Mouse (Mus musculus): Measurements from ENCODE around the gene Micall2. TPM values are rescaled to one million over a fixed set of nuclear protein-coding genes. Genes with fewer than 3 reads are reported as not detected.

Gene Micall2
- polyA plus RNA-seq, 1 experiment from 2014 or later: 5.7 TPM

GRCm38 (mm10) chr5:139734016-139734415, 2.1 kb downstream of the Micall2 start:
- Histone ChIP-seq H3K27ac (ENCODE audit: low read length) (no peak overlapping the region), H3K9me3 (ENCODE audit: control insufficient read depth, low read length) (no peaks in the 10 kb centered on the region), H3K36me3 (ENCODE audit: control insufficient read depth, insufficient read depth) (no peaks in the 10 kb centered on the region), H3K27me3 (replicated peaks; ENCODE audit: control insufficient read depth, insufficient read depth, low read length) (no peaks in the 10 kb centered on the region; the same call in 1 of the 2 replicates), H3K4me2 (ENCODE audit: low read length) (no peak overlapping the region), H3K9ac (replicated peaks; ENCODE audit: low read depth, low read length) (no peak overlapping the region), H3K4me3 (replicated peaks; ENCODE audit: low read length) (no peak overlapping the region), H3K4me1 (replicated peaks; ENCODE audit: control insufficient read depth, insufficient read depth, low read length) (peaks cover 17% of the 10 kb centered on the region)
- ATAC-seq: no peak
- whole genome bisulfite sequencing: 88% methylated on average over 3 of the region's 3 CpGs

- 70% methylated on average over 11 of the region's 11 CpGs for WGBS
- H3K4me2 ChIP-seq (ENCODE audit: low read length): no peak overlapping the region
- H3K9me3 ChIP-seq (ENCODE audit: control insufficient read depth, low read length): no peaks in the 10 kb centered on the region
- no peak for ATAC-seq
- no peaks in the 10 kb centered on the region; the same call in 1 of the 2 replicates for H3K27me3 ChIP-seq (replicated peaks; ENCODE audit: control insufficient read depth, insufficient read depth, low read length)
- no peaks in the 10 kb centered on the region for H3K36me3 ChIP-seq (ENCODE audit: control insufficient read depth, insufficient read depth)
- no peak overlapping the region for H3K4me3 ChIP-seq (replicated peaks; ENCODE audit: low read length)
- H3K27ac ChIP-seq (ENCODE audit: low read length): no peak overlapping the region
- peaks cover 17% of the 10 kb centered on the region for H3K4me1 ChIP-seq (replicated peaks; ENCODE audit: control insufficient read depth, insufficient read depth, low read length)
- no peak overlapping the region for H3K9ac ChIP-seq (replicated peaks; ENCODE audit: low read depth, low read length)
Observed at GRCm38 (mm10) chr5:139732634-139733107, 3.5 kb downstream of the Micall2 start.

GRCm38 (mm10) chr5:139730712-139731486, 5.2 kb downstream of the Micall2 start:
- Histone ChIP-seq H3K9me3 (ENCODE audit: control insufficient read depth, low read length) (no peaks in the 10 kb centered on the region), H3K4me2 (ENCODE audit: low read length) (no peak overlapping the region), H3K9ac (replicated peaks; ENCODE audit: low read depth, low read length) (no peak overlapping the region), H3K36me3 (ENCODE audit: control insufficient read depth, insufficient read depth) (no peaks in the 10 kb centered on the region), H3K27me3 (replicated peaks; ENCODE audit: control insufficient read depth, insufficient read depth, low read length) (no peaks in the 10 kb centered on the region; the same call in 1 of the 2 replicates), H3K4me1 (replicated peaks; ENCODE audit: control insufficient read depth, insufficient read depth, low read length) (peaks cover 10% of the 10 kb centered on the region), H3K4me3 (replicated peaks; ENCODE audit: low read length) (no peak overlapping the region), H3K27ac (ENCODE audit: low read length) (no peak overlapping the region)
- ATAC-seq: no peak
- 60% methylated on average over 8 of the region's 8 CpGs for WGBS

GRCm38 (mm10) chr5:139727261-139727660, 8.9 kb downstream of the Micall2 start:
- Histone ChIP-seq H3K4me2 (ENCODE audit: low read length) (no peak overlapping the region), H3K27ac (ENCODE audit: low read length) (no peak overlapping the region), H3K9me3 (ENCODE audit: control insufficient read depth, low read length) (no peaks in the 10 kb centered on the region), H3K27me3 (replicated peaks; ENCODE audit: control insufficient read depth, insufficient read depth, low read length) (no peaks in the 10 kb centered on the region; the same call in 1 of the 2 replicates), H3K9ac (replicated peaks; ENCODE audit: low read depth, low read length) (no peak overlapping the region), H3K36me3 (ENCODE audit: control insufficient read depth, insufficient read depth) (no peaks in the 10 kb centered on the region), H3K4me3 (replicated peaks; ENCODE audit: low read length) (no peak overlapping the region), H3K4me1 (replicated peaks; ENCODE audit: control insufficient read depth, insufficient read depth, low read length) (0 out of 2 replicates have a peak, but pooled peaks cover 3% of the 10 kb centered on the region)
- WGBS: 80% methylated on average over 11 of the region's 11 CpGs
- ATAC-seq: no peak

- Histone ChIP-seq H3K4me2 (ENCODE audit: low read length) (no peak overlapping the region), H3K9me3 (ENCODE audit: control insufficient read depth, low read length) (no peaks in the 10 kb centered on the region), H3K4me3 (replicated peaks; ENCODE audit: low read length) (no peak overlapping the region), H3K27me3 (replicated peaks; ENCODE audit: control insufficient read depth, insufficient read depth, low read length) (no peaks in the 10 kb centered on the region; the same call in 1 of the 2 replicates), H3K27ac (ENCODE audit: low read length) (no peak overlapping the region), H3K9ac (replicated peaks; ENCODE audit: low read depth, low read length) (no peak overlapping the region), H3K36me3 (ENCODE audit: control insufficient read depth, insufficient read depth) (no peaks in the 10 kb centered on the region), H3K4me1 (replicated peaks; ENCODE audit: control insufficient read depth, insufficient read depth, low read length) (0 out of 2 replicates have a peak, but pooled peaks cover 3% of the 10 kb centered on the region)
- 88% methylated on average over 3 of the region's 3 CpGs for WGBS
- no peak for ATAC-seq
Observed at GRCm38 (mm10) chr5:139726186-139726585, 9.9 kb downstream of the Micall2 start.

- no peak for ATAC-seq
- Histone ChIP-seq H3K4me2 (ENCODE audit: low read length) (no peak overlapping the region), H3K4me3 (replicated peaks; ENCODE audit: low read length) (no peak overlapping the region), H3K27ac (ENCODE audit: low read length) (no peak overlapping the region), H3K9me3 (ENCODE audit: control insufficient read depth, low read length) (no peaks in the 10 kb centered on the region), H3K36me3 (ENCODE audit: control insufficient read depth, insufficient read depth) (no peaks in the 10 kb centered on the region), H3K27me3 (replicated peaks; ENCODE audit: control insufficient read depth, insufficient read depth, low read length) (no peaks in the 10 kb centered on the region; the same call in 1 of the 2 replicates), H3K4me1 (replicated peaks; ENCODE audit: control insufficient read depth, insufficient read depth, low read length) (no peaks in the 10 kb centered on the region), H3K9ac (replicated peaks; ENCODE audit: low read depth, low read length) (no peak overlapping the region)
- 61% methylated on average over 10 of the region's 10 CpGs for WGBS
Observed at GRCm38 (mm10) chr5:139724336-139725116, 11.6 kb downstream of the Micall2 start.

GRCm38 (mm10) chr5:139723113-139723512, 13.0 kb downstream of the Micall2 start:
- H3K27ac ChIP-seq (ENCODE audit: low read length): no peak overlapping the region

GRCm38 (mm10) chr5:139722709-139723108, 13.4 kb downstream of the Micall2 start:
- no peaks in the 10 kb centered on the region for H3K9me3 ChIP-seq (ENCODE audit: control insufficient read depth, low read length)
- 70% methylated on average over 6 of the region's 6 CpGs for WGBS
- no peak overlapping the region for H3K9ac ChIP-seq (replicated peaks; ENCODE audit: low read depth, low read length)
- no peaks in the 10 kb centered on the region for H3K4me1 ChIP-seq (replicated peaks; ENCODE audit: control insufficient read depth, insufficient read depth, low read length)
- no peak overlapping the region for H3K4me3 ChIP-seq (replicated peaks; ENCODE audit: low read length)
- H3K27ac ChIP-seq (ENCODE audit: low read length): no peak overlapping the region
- no peak for ATAC-seq
- no peaks in the 10 kb centered on the region for H3K36me3 ChIP-seq (ENCODE audit: control insufficient read depth, insufficient read depth)
- no peaks in the 10 kb centered on the region for H3K27me3 ChIP-seq (replicated peaks; ENCODE audit: control insufficient read depth, insufficient read depth, low read length)
- no peak overlapping the region for H3K4me2 ChIP-seq (ENCODE audit: low read length)

More at GRCm38 (mm10) chr5:139723113-139723512, 13.0 kb downstream of the Micall2 start:
- H3K9ac ChIP-seq (replicated peaks; ENCODE audit: low read depth, low read length): no peak overlapping the region
- ATAC-seq: no peak
- H3K9me3 ChIP-seq (ENCODE audit: control insufficient read depth, low read length): no peaks in the 10 kb centered on the region
- H3K4me1 ChIP-seq (replicated peaks; ENCODE audit: control insufficient read depth, insufficient read depth, low read length): no peaks in the 10 kb centered on the region
- 80% methylated on average over 9 of the region's 9 CpGs for WGBS
- no peaks in the 10 kb centered on the region for H3K36me3 ChIP-seq (ENCODE audit: control insufficient read depth, insufficient read depth)
- no peak overlapping the region for H3K4me2 ChIP-seq (ENCODE audit: low read length)
- H3K4me3 ChIP-seq (replicated peaks; ENCODE audit: low read length): no peak overlapping the region
- H3K27me3 ChIP-seq (replicated peaks; ENCODE audit: control insufficient read depth, insufficient read depth, low read length): no peaks in the 10 kb centered on the region

- Histone ChIP-seq H3K9me3 (ENCODE audit: control insufficient read depth, low read length) (no peaks in the 10 kb centered on the region), H3K27me3 (replicated peaks; ENCODE audit: control insufficient read depth, insufficient read depth, low read length) (no peaks in the 10 kb centered on the region), H3K4me3 (replicated peaks; ENCODE audit: low read length) (no peak overlapping the region), H3K9ac (replicated peaks; ENCODE audit: low read depth, low read length) (no peak overlapping the region), H3K4me2 (ENCODE audit: low read length) (no peak overlapping the region), H3K36me3 (ENCODE audit: control insufficient read depth, insufficient read depth) (no peaks in the 10 kb centered on the region), H3K4me1 (replicated peaks; ENCODE audit: control insufficient read depth, insufficient read depth, low read length) (no peaks in the 10 kb centered on the region), H3K27ac (ENCODE audit: low read length) (no peak overlapping the region)
- WGBS: 81% methylated on average over 6 of the region's 7 CpGs
- no peak for ATAC-seq
Observed at GRCm38 (mm10) chr5:139718949-139719348, 17.2 kb downstream of the Micall2 start.

Measured in forebrain, embryonic 16.5 days (tissue).